ENCODE assay signal across 8 mouse cellular contexts in genomic region chr4:70534891-70535269, GRCm38 (mm10). TPM values are rescaled to one million over a fixed set of nuclear protein-coding genes. Genes with fewer than 3 reads are reported as not detected.
DNase-seq lines count a peak whose midpoint lies in the region; ATAC-seq and TF ChIP-seq lines count a peak whose summit lies in the region.

TSS of gene Megf9 (minus strand) at chr4:70534995.

- H3K9ac ChIP-seq in embryonic facial prominence, embryonic 11.5 days (replicated peaks; ENCODE audit: low read length): peak within 1 kb of the TSS; percentile 99
- H3K9ac ChIP-seq in intestine, postnatal 0 days (ENCODE audit: low read depth, low read length): peak within 1 kb of the TSS; percentile 71

- H3K9me3 ChIP-seq in embryonic facial prominence, embryonic 11.5 days (replicated peaks; ENCODE audit: control insufficient read depth, low read length): no peaks in the 10 kb centered on the region
- H3K9me3 ChIP-seq in intestine, postnatal 0 days (ENCODE audit: control insufficient read depth): no peaks in the 10 kb centered on the region
- no peaks in the 10 kb centered on the region for H3K9me3 ChIP-seq in midbrain, embryonic 10.5 days (replicated peaks)

- peak; percentile 99 for ATAC-seq in embryonic facial prominence, embryonic 11.5 days (replicated peaks; ENCODE audit: insufficient number of reproducible peaks, low FRiP score, low TSS enrichment, low read depth)
- peak; percentile 81 for ATAC-seq in granulocyte monocyte progenitor cell, adult 5-6 weeks (replicated peaks; ENCODE audit: poor library complexity, severe bottlenecking)
- ATAC-seq in intestine, postnatal 0 days: peak; percentile 100

- peak within 1 kb of the TSS; percentile 89 for H3K4me2 ChIP-seq in embryonic facial prominence, embryonic 11.5 days (ENCODE audit: low read depth, low read length)
- H3K4me2 ChIP-seq in intestine, postnatal 0 days (replicated peaks; ENCODE audit: low read depth): peak within 1 kb of the TSS; percentile 97

- peak within 1 kb of the TSS; percentile 93 for H3K27ac ChIP-seq in embryonic facial prominence, embryonic 11.5 days (replicated peaks; ENCODE audit: low read depth, low read length)
- H3K27ac ChIP-seq in intestine, postnatal 0 days (ENCODE audit: low read depth, low read length): peak within 1 kb of the TSS; percentile 28; the same call in 1 of the 2 replicates
- H3K27ac ChIP-seq in midbrain, embryonic 10.5 days (replicated peaks): peak within 1 kb of the TSS; percentile 99

- DNase-seq in adrenal gland, postnatal 25 days: peak; percentile 98
- DNase-seq in embryonic facial prominence, embryonic 11.5 days (ENCODE audit: low spot score): peak; percentile 99
- peak; percentile 98 to 99 for DNase-seq in left cerebral cortex, postnatal 36 days (ENCODE audit: low spot score in 2 of 2)
- DNase-seq in midbrain, embryonic 10.5 days (ENCODE audit: low spot score): peak; percentile 98
- peak; percentile 98 for DNase-seq in right cerebral cortex, postnatal 36 days (ENCODE audit: low spot score in 2 of 2)
- peak; percentile 97 to 98 for DNase-seq in urinary bladder, postnatal 4 days (ENCODE audit: low spot score in 2 of 2)

- intact Hi-C loops in left cerebral cortex, postnatal 36 days (cut with DNase I): loop anchor here (5.0 to 10.0 kb wide), 3 partner anchors 38 to 1670 kb away; partner anchors contain the start of gene Tle1

- H3K27me3 ChIP-seq in embryonic facial prominence, embryonic 11.5 days (ENCODE audit: control insufficient read depth, insufficient read depth, low read length): no peaks in the 10 kb centered on the region
- H3K27me3 ChIP-seq in intestine, postnatal 0 days (replicated peaks; ENCODE audit: control insufficient read depth, insufficient read depth, low read length): no peaks in the 10 kb centered on the region
- peaks cover 6% of the 10 kb centered on the region; the same call in 1 of the 2 replicates for H3K27me3 ChIP-seq in midbrain, embryonic 10.5 days (ENCODE audit: low read depth, poor library complexity, severe bottlenecking)

- TF ChIP-seq CTCF in intestine, postnatal 0 days (IDR thresholded peaks at IDR 0.05; ENCODE audit: low read depth): no peak

- H3K4me1 ChIP-seq in embryonic facial prominence, embryonic 11.5 days (ENCODE audit: control insufficient read depth, insufficient read depth, low read length): no peaks in the 10 kb centered on the region
- H3K4me1 ChIP-seq in intestine, postnatal 0 days (replicated peaks; ENCODE audit: control insufficient read depth, insufficient read depth, low read length): no peaks in the 10 kb centered on the region
- peaks cover 80% of the 10 kb centered on the region for H3K4me1 ChIP-seq in midbrain, embryonic 10.5 days

- H3K36me3 ChIP-seq in embryonic facial prominence, embryonic 11.5 days (replicated peaks; ENCODE audit: control insufficient read depth, insufficient read depth, low read depth, low read length): no peaks in the 10 kb centered on the region
- H3K36me3 ChIP-seq in intestine, postnatal 0 days (ENCODE audit: control insufficient read depth, insufficient read depth): no peaks in the 10 kb centered on the region
- H3K36me3 ChIP-seq in midbrain, embryonic 10.5 days: peaks cover 2% of the 10 kb centered on the region; the same call in 1 of the 2 replicates

- H3K4me3 ChIP-seq in embryonic facial prominence, embryonic 11.5 days (ENCODE audit: low read depth, low read length): peak within 1 kb of the TSS; percentile 87
- peak within 1 kb of the TSS; percentile 87 for H3K4me3 ChIP-seq in intestine, postnatal 0 days (ENCODE audit: low read depth, low read length)
- H3K4me3 ChIP-seq in midbrain, embryonic 10.5 days: peak within 1 kb of the TSS; percentile 90

- 0% methylated on average over 46 of the region's 46 CpGs for WGBS in embryonic facial prominence, embryonic 11.5 days
- under 1% methylated on average over 46 of the region's 46 CpGs for WGBS in intestine, postnatal 0 days
- under 1% methylated on average over 46 of the region's 46 CpGs for WGBS in midbrain, embryonic 10.5 days

RNA-seq across cellular contexts. Expression of gene Megf9, which starts in this region (rescaled TPM):
- 25.4 and 43.8 TPM in 2 replicates for total RNA-seq in adrenal gland, postnatal 25 days (2021)
- 16.1 and 18.4 TPM in 2 replicates for polyA plus RNA-seq in embryonic facial prominence, embryonic 11.5 days (2014; fragmentation: Nextera tagmentation; extraction: Ambion mirVana)
- total RNA-seq in granulocyte monocyte progenitor cell, adult 5-6 weeks (2014; fragmentation: Nextera tagmentation): 9.6 and 14.1 TPM in 2 replicates
- 11.6 and 12.5 TPM in 2 replicates for total RNA-seq in granulocyte monocyte progenitor cell, adult 5-6 weeks (2017)
- polyA plus RNA-seq in intestine, postnatal 0 days (2015; fragmentation: Nextera tagmentation; extraction: Ambion mirVana): 2.2 and 3.3 TPM in 2 replicates
- total RNA-seq in left cerebral cortex, postnatal 36 days (2021): 100 to 1,000 TPM; 106 to 122 TPM
- 17.3 and 21.5 TPM in 2 replicates for polyA plus RNA-seq in midbrain, embryonic 10.5 days (2016; fragmentation: Nextera tagmentation; extraction: Ambion mirVana)

Comparison
In these comparisons a context has a peak if more than half of its experiments do, and no peak if none do; other contexts are left out.
1. Peak in every context shown above with its lines: DNase-seq, ATAC-seq, H3K4me3 ChIP-seq and H3K27ac ChIP-seq.
2. H3K27ac ChIP-seq: peak in every context shown above with its lines; median percentile 99 in midbrain, embryonic 10.5 days; 93 in embryonic facial prominence, embryonic 11.5 days; 28 in intestine, postnatal 0 days.